Mouse (Mus musculus): ENCODE data around the gene Rnaseh2a.

Rnaseh2a gene

DNA sequence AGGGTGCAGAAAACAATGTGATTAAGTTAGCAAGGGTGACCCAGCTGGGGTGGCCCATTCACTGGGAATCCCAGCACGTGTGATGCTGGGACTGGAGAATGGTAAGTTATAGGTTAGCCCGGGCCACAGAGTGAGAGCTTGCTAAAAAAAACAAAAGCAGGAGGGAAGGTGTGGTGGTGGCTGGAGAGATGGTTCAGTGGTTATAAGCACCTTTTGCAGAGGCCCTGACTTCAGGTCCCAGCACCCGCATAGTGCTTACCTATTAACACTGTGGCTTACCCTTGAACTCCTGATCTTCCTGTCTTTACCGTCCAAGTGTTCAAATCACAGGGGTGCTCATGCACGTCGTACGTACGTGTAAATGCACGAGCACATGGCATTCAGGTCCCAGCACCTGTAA is 62.5 kb downstream of the Rnaseh2a start:
- no peak for DNase-seq (ENCODE audit: low spot score in 2 of 2)
